Mouse (Mus musculus) thymus, adult 2 months (tissue): ENCODE measurements around the gene Guca2a.

Source experiments
- CTCF ChIP-seq: fragments of 200-500 bp; IDR thresholded peaks from 2 replicates; pipeline ENCODE4 v1.5.1; 2012; ENCODE audit warnings: mild to moderate bottlenecking, control low read depth, low read length, moderate library complexity, borderline replicate concordance; ENCODE audit not compliant: control insufficient read depth, poor library complexity, insufficient read depth; ENCODE audit errors: extremely low read depth
- POLR2A ChIP-seq: fragments of 200-500 bp; IDR thresholded peaks from 2 replicates; pipeline ENCODE4 v1.6.1; 2012; ENCODE audit warnings: mild to moderate bottlenecking, low read length, control low read depth, moderate library complexity; ENCODE audit not compliant: control insufficient read depth, poor library complexity, insufficient read depth; ENCODE audit errors: extremely low read depth

DNA sequence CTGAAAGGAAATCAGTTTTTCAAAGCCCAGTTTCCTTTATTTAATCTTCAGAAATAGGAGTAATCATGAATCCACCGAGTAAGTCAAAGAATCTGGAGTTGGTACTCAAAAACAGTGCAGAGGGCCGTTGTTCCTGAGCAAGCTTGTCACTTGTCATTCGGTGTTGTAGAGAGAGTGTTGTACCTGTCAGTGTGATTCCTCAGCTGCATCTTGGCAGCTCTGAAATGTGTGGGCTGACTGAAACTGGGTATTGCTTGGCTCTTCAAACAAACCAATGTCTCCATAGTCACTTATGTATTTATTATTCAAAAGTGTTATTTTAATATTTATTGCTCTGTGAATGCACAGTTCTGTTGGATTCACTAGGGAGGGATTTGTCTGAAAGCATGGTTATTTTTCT is 10.6 kb upstream of the Guca2a start:
- TF ChIP-seq CTCF (no peak), POLR2A (no peak)
